Mouse (Mus musculus) sigmoid colon, adult 10 weeks (tissue): ENCODE measurements around the gene Spaca5. TPM values are rescaled to one million over a fixed set of nuclear protein-coding genes. Genes with fewer than 3 reads are reported as not detected.

Experiments used
- polyA plus RNA-seq: library from polyadenylated mRNA; stranded (reverse); fragments of 350-450 nt; fragmentation: Illumina TruSeq; extraction: RNeasy Lipid Tissue Mini Kit (QIAGEN cat#74804); gene quantifications from one replicate; pipeline ENCODE4 v1.2.3, GENCODE M21; 2014; ENCODE audit warnings: low read depth, low replicate concordance

The Spaca5 gene
- not detected for polyA plus RNA-seq

DNA sequence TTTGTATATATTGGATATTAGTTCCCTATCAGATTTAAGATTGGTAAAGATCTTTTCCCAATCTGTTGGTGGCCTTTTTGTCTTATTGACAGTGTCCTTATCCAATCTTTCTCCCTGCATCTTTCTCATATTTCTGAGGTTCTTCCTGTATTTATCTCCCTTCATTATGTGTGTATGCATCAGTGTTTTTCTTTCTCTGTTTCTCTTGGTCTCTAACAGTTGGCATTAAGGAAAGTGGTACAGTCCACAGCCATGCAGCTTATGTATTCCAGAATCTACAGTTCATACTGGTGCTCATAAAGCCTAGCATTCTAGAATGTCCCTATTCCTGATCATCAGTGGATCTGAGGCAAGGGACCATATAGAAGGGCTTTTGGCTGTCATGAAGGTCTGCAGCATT lies at the start of gene Spaca5:
Gene Spaca5, plus strand, starts transcription at position 301 of the 400 bp plus-strand sequence.

GRCm38 (mm10) chrX:21061866-21062543 lies 6.2 kb upstream of the Spaca5 start, which contains the start of gene Zfp182:
Zfp182 (minus strand) TSS chrX:21062316.

GRCm38 (mm10) chrX:21088983-21089866 lies 21.0 kb downstream of the Spaca5 start, which contains the start of gene Zfp300:
Zfp300 (minus strand) TSS chrX:21089527.

GRCm38 (mm10) chrX:21115520-21115919 lies 47.3 kb downstream of the Spaca5 start, which contains the start of gene Ssxa1:
Ssxa1 (plus strand) TSS chrX:21115820.

Other genes with a start within 250 kb of the Spaca5 start
- not detected for gene Timp1, start 198.2 kb upstream of the Spaca5 start, polyA plus RNA-seq
- 3.0 TPM for gene Syn1, start 147.4 kb upstream of the Spaca5 start, polyA plus RNA-seq
- gene Cfp, start 136.9 kb upstream of the Spaca5 start, polyA plus RNA-seq, result 2.5 TPM
- gene Elk1, start 117.8 kb upstream of the Spaca5 start, polyA plus RNA-seq, result 7.0 TPM
- gene Uxt, start 106.4 kb upstream of the Spaca5 start, polyA plus RNA-seq, result 22.0 TPM
- gene Zfp182, start 6.1 kb upstream of the Spaca5 start, polyA plus RNA-seq, result 69.1 TPM
- gene Zfp300, start 21.1 kb downstream of the Spaca5 start, polyA plus RNA-seq, result 2.0 TPM
- gene Ssxa1, start 47.4 kb downstream of the Spaca5 start, polyA plus RNA-seq, result not detected
- not detected for gene Gm21876, start 107.2 kb downstream of the Spaca5 start, polyA plus RNA-seq